Mouse (Mus musculus) myocyte (in vitro differentiated cells): Measurements from ENCODE around the gene Tspyl2. TPM values are rescaled to one million over a fixed set of nuclear protein-coding genes. Genes with fewer than 3 reads are reported as not detected.

Source experiments
- H3K27me3 ChIP-seq: one replicate; pipeline ENCODE4 v1.6.1; 2011; ENCODE audit not compliant: control insufficient read depth, insufficient read depth, insufficient read length
- H3K36me3 ChIP-seq: one replicate; pipeline ENCODE4 v1.6.1; 2011; ENCODE audit not compliant: control insufficient read depth, insufficient read depth
- H3K4me2 ChIP-seq: one replicate; pipeline ENCODE4 v1.6.1; 2011; ENCODE audit warnings: low read depth, control low read depth
- H3K4me3 ChIP-seq: one replicate; pipeline ENCODE4 v1.5.1; 2011; ENCODE audit warnings: mild to moderate bottlenecking, control low read depth, moderate library complexity
- H3K79me2 ChIP-seq: one replicate; pipeline ENCODE4 v1.6.1; 2011; ENCODE audit not compliant: control insufficient read depth, insufficient read depth
- H3ac ChIP-seq: one replicate; pipeline ENCODE4 v1.6.1; 2011; ENCODE audit not compliant: control insufficient read depth, insufficient read length
- CEBPB ChIP-seq: IDR thresholded peaks from 2 replicates; pipeline ENCODE4 v1.6.1; 2011; ENCODE audit warnings: mild to moderate bottlenecking, moderate library complexity; ENCODE audit not compliant: poor library complexity, insufficient read depth, severe bottlenecking
- E2F4 ChIP-seq: IDR thresholded peaks from one replicate; pipeline ENCODE4 v1.6.1; 2011; ENCODE audit warnings: mild to moderate bottlenecking, control low read depth, moderate library complexity; ENCODE audit not compliant: insufficient read depth
- MAX ChIP-seq: IDR thresholded peaks from one replicate; pipeline ENCODE4 v1.6.1; 2011; ENCODE audit warnings: low read depth, mild to moderate bottlenecking, control low read depth
- MYOD1 ChIP-seq, 3 experiments: IDR thresholded peaks; one replicate each; pipeline ENCODE4 v1.6.1; 2011; ENCODE audit warnings: control low read depth in 2 of 3, low read depth in 2 of 3, mild to moderate bottlenecking in 2 of 3, moderate library complexity in 1 of 3; ENCODE audit not compliant: insufficient read length in 2 of 3, control insufficient read depth in 1 of 3
- MYOG ChIP-seq, 3 experiments: IDR thresholded peaks; one replicate each; pipeline ENCODE4 v1.6.1; 2011; ENCODE audit warnings: control low read depth in 2 of 3, low read depth in 2 of 3, mild to moderate bottlenecking in 2 of 3; ENCODE audit not compliant: insufficient read length in 2 of 3, control insufficient read depth in 1 of 3, insufficient read depth in 1 of 3
- POLR2A ChIP-seq: IDR thresholded peaks from one replicate; pipeline ENCODE4 v1.6.1; 2011; ENCODE audit warnings: low read depth, mild to moderate bottlenecking, control low read depth, moderate library complexity; ENCODE audit not compliant: insufficient read length
- POLR2AphosphoS2 ChIP-seq: IDR thresholded peaks from one replicate; pipeline ENCODE4 v1.6.1; 2011; ENCODE audit warnings: low read depth, control low read depth; ENCODE audit not compliant: insufficient read length
- REST ChIP-seq: IDR thresholded peaks from one replicate; pipeline ENCODE4 v1.6.1; 2011; ENCODE audit warnings: mild to moderate bottlenecking, control low read depth, moderate library complexity; ENCODE audit not compliant: insufficient read depth, insufficient read length
- SRF ChIP-seq: IDR thresholded peaks from one replicate; pipeline ENCODE4 v1.6.1; 2011; ENCODE audit warnings: low read depth; ENCODE audit not compliant: control insufficient read depth, insufficient read length
- TCF12 ChIP-seq: IDR thresholded peaks from one replicate; pipeline ENCODE4 v1.6.1; 2011; ENCODE audit warnings: mild to moderate bottlenecking, control low read depth; ENCODE audit not compliant: poor library complexity, insufficient read depth, severe bottlenecking
- TCF3 ChIP-seq: IDR thresholded peaks from one replicate; pipeline ENCODE4 v1.6.1; 2011; ENCODE audit warnings: low read depth, control low read depth; ENCODE audit not compliant: insufficient read length
- USF1 ChIP-seq: IDR thresholded peaks from one replicate; pipeline ENCODE4 v1.6.1; 2011; ENCODE audit warnings: low read depth, mild to moderate bottlenecking, control low read depth, moderate library complexity
- polyA plus RNA-seq: library from polyadenylated mRNA; unstranded; fragments of >200 nt; fragmentation: generic; extraction: Trizol; gene quantifications from one replicate; pipeline ENCODE4 v1.2.1, GENCODE M21; 2012; ENCODE audit warnings: missing spikeins

The Tspyl2 gene
- 17.1 TPM for polyA plus RNA-seq

DNA sequence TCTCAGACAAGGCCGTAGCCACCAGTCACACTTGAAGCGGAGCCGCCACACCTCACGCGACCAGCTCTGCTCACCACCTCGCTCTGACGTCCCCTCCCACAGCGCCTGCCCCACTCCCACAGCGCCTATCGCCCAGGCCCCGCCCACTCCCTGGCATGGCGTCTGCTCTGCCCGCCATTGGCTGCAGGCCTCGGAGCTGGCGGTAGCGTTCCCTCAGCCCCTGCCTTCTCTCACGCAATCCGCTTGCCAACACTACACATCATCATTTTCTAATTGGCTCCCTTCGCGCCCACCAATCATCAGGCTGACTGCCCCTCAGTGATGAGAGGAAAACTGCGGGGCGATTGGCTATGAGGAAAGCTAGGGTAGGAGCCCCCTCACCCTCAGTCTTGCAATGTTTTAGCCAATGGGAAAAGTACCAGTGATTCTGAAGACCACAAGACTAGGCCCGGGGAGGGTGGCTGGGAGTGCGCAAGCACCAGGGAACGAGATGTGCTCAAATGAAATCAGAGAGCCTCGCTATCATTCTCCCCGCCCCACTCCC lies at the start of gene Tspyl2:
Gene Tspyl2 (minus strand): TSS at position 68 of the 544 bp plus-strand sequence.
- Histone ChIP-seq H3K79me2 (peaks cover 16% of the 10 kb centered on the region), H3K4me3 (peak within 1 kb of the TSS; percentile 45), H3ac (peak within 1 kb of the TSS; percentile 38), H3K27me3 (no peaks in the 10 kb centered on the region), H3K36me3 (peaks cover 6% of the 10 kb centered on the region), H3K4me2 (peak within 1 kb of the TSS; percentile 75)
- TF ChIP-seq TCF3 (no peak), POLR2AphosphoS2 (peak; percentile 98), TCF12 (no peak), MYOG (IDR thresholded peaks at IDR 0.05; ENCODE audit: control insufficient read depth in 1 of 3, insufficient read depth in 1 of 3, insufficient read length in 2 of 3, low read depth in 2 of 3) (no peak), SRF (peak; percentile 69), MAX (no peak), POLR2A (peak; percentile 99), CEBPB (no peak), REST (peak; percentile 50), E2F4 (no peak), USF1 (no peak), MYOD1 (IDR thresholded peaks at IDR 0.05; ENCODE audit: control insufficient read depth in 1 of 3, insufficient read length in 2 of 3, low read depth in 2 of 3) (no peak)

DNA sequence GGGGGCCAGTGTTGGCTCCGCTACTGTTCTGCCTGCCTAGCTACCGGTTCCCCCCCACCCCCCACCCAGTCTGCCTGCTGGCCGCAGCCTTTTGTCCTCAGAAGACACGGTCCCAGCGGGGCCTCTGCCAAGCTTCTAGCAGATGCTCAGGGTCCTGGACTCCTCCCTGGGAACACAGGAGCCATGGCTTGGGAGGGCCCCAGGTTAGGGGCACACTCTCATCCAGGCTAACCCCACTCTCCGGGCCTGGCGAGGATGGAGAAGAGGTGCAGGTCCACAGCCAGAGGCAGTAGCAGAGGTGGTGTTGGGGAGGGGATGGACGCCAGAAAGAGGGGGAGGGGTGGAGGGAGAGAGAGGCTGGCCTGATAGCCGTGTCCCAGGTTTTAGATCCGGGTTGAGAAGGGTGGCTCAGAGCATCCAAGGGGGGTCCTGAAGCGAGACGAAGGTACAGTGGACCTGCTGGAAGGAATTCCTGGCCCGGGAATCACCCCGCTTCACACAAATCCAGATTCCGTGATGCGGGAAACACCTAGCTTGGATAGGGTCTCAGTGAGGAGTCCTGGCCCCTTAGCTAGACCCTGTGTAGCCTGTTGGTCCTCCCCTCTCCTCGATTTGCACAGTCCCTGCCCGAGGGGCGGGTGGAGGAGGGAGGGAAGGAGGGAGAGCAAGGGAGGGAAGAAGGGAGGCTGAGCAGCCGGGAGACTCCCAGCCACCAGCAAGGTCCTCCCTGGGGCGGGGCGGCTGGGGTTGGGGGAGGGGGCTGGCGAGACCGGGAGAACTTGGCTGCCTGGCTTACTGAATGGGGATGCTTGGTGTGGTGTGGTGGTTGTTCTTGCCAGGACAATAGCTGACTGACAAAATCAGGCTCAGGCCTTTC lies 26.4 kb upstream of the Tspyl2 start, which contains the start of gene Gpr173:
Gene Gpr173 (minus strand): TSS at position 308 of the 877 bp plus-strand sequence.
- H3K4me2 ChIP-seq, result peak within 1 kb of the TSS; percentile 75
- no peaks in the 10 kb centered on the region for H3K27me3 ChIP-seq
- H3K36me3 ChIP-seq, result no peaks in the 10 kb centered on the region
- TF ChIP-seq SRF (no peak), POLR2A (peak; percentile 36)
- H3K4me3 ChIP-seq, result peak within 1 kb of the TSS; percentile 46
- peak within 1 kb of the TSS; percentile 26 for H3ac ChIP-seq
- no peaks in the 10 kb centered on the region for H3K79me2 ChIP-seq

DNA sequence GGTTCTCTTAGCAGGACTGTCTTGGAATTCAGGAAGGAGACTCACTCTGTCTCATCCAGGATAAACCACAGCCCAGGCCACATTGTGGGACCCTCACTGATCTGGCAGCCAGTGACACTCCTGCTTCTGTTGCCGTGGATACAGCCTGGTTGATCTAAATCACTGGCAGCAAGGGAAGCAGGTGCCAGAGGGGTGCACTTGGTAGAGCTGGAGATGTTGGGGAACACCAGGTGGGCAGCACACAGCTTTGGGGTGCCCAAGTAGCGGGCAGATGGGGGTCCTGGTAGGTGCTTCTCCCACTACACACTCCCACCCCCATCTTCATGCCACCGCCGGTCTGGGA lies 25.8 kb upstream of the Tspyl2 start:
- TF ChIP-seq SRF, result no peak
- no peaks in the 10 kb centered on the region for H3K36me3 ChIP-seq

DNA sequence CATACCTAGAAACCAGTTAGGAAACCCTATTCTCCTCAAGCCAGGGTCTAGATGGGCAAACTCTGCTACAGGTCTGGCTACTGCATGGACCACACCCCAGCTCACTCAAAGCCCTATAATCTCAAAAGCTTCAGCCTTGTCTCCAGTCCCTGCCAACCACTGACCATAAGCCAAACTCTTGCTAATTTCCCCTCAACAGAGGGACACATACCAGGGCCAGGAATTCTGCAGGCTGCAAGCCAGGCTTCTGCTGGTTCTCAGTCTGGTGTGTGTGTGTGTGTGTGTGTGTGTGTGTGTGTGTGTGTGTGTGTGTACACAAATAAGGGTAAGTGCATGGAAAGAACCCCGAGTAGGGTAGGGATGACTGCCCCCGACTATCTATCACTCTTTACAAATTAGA lies 24.2 kb upstream of the Tspyl2 start:
- no peaks in the 10 kb centered on the region for H3K27me3 ChIP-seq
- no peaks in the 10 kb centered on the region for H3K79me2 ChIP-seq
- no peaks in the 10 kb centered on the region for H3K36me3 ChIP-seq
- H3K4me2 ChIP-seq, result no peak overlapping the region
- no peak for TF ChIP-seq MAX
- TF ChIP-seq POLR2AphosphoS2, result no peak
- TF ChIP-seq MYOD1 (IDR thresholded peaks at IDR 0.05; ENCODE audit: control insufficient read depth in 1 of 3, insufficient read length in 2 of 3, low read depth in 2 of 3), result no peak
- TF ChIP-seq TCF12, result no peak
- TF ChIP-seq CEBPB, result no peak
- TF ChIP-seq E2F4, result no peak
- TF ChIP-seq REST, result no peak
- no peak for TF ChIP-seq MYOG (IDR thresholded peaks at IDR 0.05; ENCODE audit: control insufficient read depth in 1 of 3, insufficient read depth in 1 of 3, insufficient read length in 2 of 3, low read depth in 2 of 3)
- no peak for TF ChIP-seq TCF3
- no peak for TF ChIP-seq SRF
- no peak for TF ChIP-seq POLR2A
- TF ChIP-seq USF1, result no peak
- no peak overlapping the region for H3K4me3 ChIP-seq
- no peak overlapping the region for H3ac ChIP-seq

More for the DNA sequence above, 25.8 kb upstream of the Tspyl2 start:
- Histone ChIP-seq H3K4me2 (peak overlapping the region; percentile 56), H3K79me2 (no peaks in the 10 kb centered on the region), H3ac (peak overlapping the region; percentile 26), H3K4me3 (peak overlapping the region; percentile 46), H3K27me3 (no peaks in the 10 kb centered on the region)

DNA sequence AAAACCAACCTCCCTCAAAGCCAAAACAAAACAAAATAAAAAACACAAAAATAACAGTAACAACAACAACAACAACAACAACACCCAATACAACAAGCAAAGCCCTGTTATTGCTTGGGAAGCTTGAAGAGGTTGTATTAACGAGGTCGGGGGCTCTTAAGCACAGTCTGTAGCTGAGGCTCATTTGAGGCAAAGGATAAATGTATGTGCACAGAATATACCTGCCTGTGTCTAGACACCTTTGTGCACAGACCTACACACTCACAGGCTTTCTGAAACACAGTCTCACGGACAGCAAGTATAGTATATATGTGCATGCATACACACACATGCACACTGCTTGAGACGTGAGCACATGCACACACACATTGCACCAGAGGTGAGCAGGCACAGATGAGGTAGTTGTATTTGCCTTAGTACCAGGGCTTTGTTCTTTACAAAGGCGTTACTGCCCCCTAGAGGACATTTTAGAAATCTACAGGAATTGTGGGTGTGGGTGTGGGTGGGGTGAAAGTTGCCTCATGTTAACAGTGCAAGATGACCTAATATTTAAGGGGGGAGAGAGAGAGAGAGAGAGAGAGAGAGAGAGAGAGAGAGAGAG lies 10.4 kb upstream of the Tspyl2 start:
- no peaks in the 10 kb centered on the region for H3K36me3 ChIP-seq
- no peaks in the 10 kb centered on the region for H3K79me2 ChIP-seq
- H3K4me2 ChIP-seq, result no peak overlapping the region
- no peaks in the 10 kb centered on the region for H3K27me3 ChIP-seq
- no peak overlapping the region for H3K4me3 ChIP-seq
- no peak for TF ChIP-seq USF1
- TF ChIP-seq POLR2A, result no peak
- TF ChIP-seq TCF12, result no peak
- no peak for TF ChIP-seq SRF
- no peak for TF ChIP-seq TCF3
- TF ChIP-seq MYOG (IDR thresholded peaks at IDR 0.05; ENCODE audit: control insufficient read depth in 1 of 3, insufficient read depth in 1 of 3, insufficient read length in 2 of 3, low read depth in 2 of 3), result no peak
- no peak for TF ChIP-seq MAX
- TF ChIP-seq POLR2AphosphoS2, result no peak
- TF ChIP-seq CEBPB, result no peak
- no peak for TF ChIP-seq E2F4
- TF ChIP-seq REST, result no peak
- no peak for TF ChIP-seq MYOD1 (IDR thresholded peaks at IDR 0.05; ENCODE audit: control insufficient read depth in 1 of 3, insufficient read length in 2 of 3, low read depth in 2 of 3)
- no peak overlapping the region for H3ac ChIP-seq
